Mouse (Mus musculus) monocyte, adult 2 months (primary cell): Measurements from ENCODE around the gene A26c2.

Experiments
- DNase-seq, 2 experiments: peaks; one replicate each; pipeline ENCODE4 v3.0.0; 2022; ENCODE audit warnings: low spot score in 2 of 2, low read depth in 1 of 2

The A26c2 gene

DNA sequence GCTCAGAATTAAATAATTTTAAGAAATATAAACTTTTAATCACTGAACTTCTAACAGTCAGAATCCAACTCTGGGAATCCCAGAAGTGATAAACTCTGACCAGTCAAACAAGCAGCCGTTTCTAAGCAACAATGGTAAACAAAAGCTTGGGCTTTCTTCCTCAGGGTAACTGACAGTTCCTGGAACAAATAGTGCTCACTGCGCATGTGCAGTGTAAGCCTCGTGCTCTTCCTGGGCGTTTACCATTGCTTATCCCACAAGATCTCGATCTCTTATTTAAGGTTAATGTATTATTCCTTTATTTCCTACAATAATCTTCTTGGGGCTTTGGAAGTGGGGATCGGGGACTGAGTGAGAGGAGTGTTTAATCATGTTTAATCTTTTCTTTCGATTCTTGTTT lies at the start of gene A26c2:
Gene A26c2, minus strand, starts transcription at position 101 of the 400 bp plus-strand sequence.
- no peak for DNase-seq

DNA sequence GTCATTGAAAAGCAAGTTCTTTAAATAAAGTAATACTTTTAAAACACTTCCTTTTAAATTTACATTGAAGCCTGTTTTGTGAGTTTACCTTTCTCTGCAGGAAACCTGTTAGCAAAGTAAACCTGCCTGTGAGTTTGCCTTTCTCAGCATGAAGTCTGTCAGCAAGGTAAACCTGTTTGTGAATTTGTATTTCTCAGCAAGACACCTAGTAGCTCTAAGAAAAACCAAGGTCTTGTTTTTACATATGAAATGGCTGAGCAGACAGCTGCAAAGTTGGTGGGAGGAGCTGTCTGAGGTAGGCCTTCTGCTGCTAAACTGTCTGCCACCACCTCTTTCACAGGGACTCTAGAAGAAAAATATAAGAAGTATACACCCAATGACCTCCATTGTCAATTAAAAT lies 28.0 kb upstream of the A26c2 start:
- no peak for DNase-seq
